Mouse (Mus musculus) liver, adult 2 months (tissue): Measurements from ENCODE around the gene Inpp5d.

ENCODE experiments used
- CTCF ChIP-seq: fragments of 200-500 bp; IDR thresholded peaks from 2 replicates; pipeline ENCODE4 v1.5.1; 2011; ENCODE audit warnings: low read depth, low read length, control low read depth
- POLR2A ChIP-seq: fragments of 200-500 bp; IDR thresholded peaks from 2 replicates; pipeline ENCODE4 v1.6.1; 2011; ENCODE audit warnings: low read length, control low read depth; ENCODE audit not compliant: insufficient read depth; ENCODE audit errors: extremely low read depth

GRCm38 (mm10) chr1:87729850-87730249 is 109.7 kb downstream of the Inpp5d start:
- no peak for TF ChIP-seq CTCF
- TF ChIP-seq POLR2A, result no peak
